Mouse (Mus musculus) thymus, adult 2 months (tissue): ENCODE results near the gene Eml3. TPM values are rescaled to one million over a fixed set of nuclear protein-coding genes. Genes with fewer than 3 reads are reported as not detected.
A peak's percentile ranks its signal among the peaks of the same experiment; 100 is the strongest.

ENCODE experiments used
- DNase-seq: peaks from one replicate; pipeline ENCODE4 v3.0.0; 2021
- H3K27ac ChIP-seq: fragments of 200-500 bp; 2 replicates; pipeline ENCODE4 v1.5.1; 2012; ENCODE audit warnings: low read length, control low read depth; ENCODE audit not compliant: control insufficient read depth, insufficient read depth
- H3K27me3 ChIP-seq: fragments of 200-500 bp; 2 replicates; pipeline ENCODE4 v1.6.1; 2012; ENCODE audit warnings: mild to moderate bottlenecking, low read length, moderate library complexity, mixed read lengths; ENCODE audit not compliant: control insufficient read depth, insufficient read depth
- H3K36me3 ChIP-seq: fragments of 200-500 bp; 2 replicates; pipeline ENCODE4 v1.6.1; 2012; ENCODE audit warnings: mild to moderate bottlenecking, low read length, moderate library complexity; ENCODE audit not compliant: control insufficient read depth, insufficient read depth
- H3K4me1 ChIP-seq: fragments of 200-500 bp; replicated peaks from 2 replicates; pipeline ENCODE4 v1.6.1; 2012; ENCODE audit warnings: low read length; ENCODE audit not compliant: control insufficient read depth, insufficient read depth
- H3K4me3 ChIP-seq: fragments of 200-500 bp; 2 replicates; pipeline ENCODE4 v1.5.1; 2012; ENCODE audit warnings: mild to moderate bottlenecking, low read length, control low read depth, moderate library complexity; ENCODE audit not compliant: control insufficient read depth, insufficient read depth
- CTCF ChIP-seq: fragments of 200-500 bp; IDR thresholded peaks from 2 replicates; pipeline ENCODE4 v1.5.1; 2012; ENCODE audit warnings: mild to moderate bottlenecking, control low read depth, low read length, moderate library complexity, borderline replicate concordance; ENCODE audit not compliant: control insufficient read depth, poor library complexity, insufficient read depth; ENCODE audit errors: extremely low read depth
- POLR2A ChIP-seq: fragments of 200-500 bp; IDR thresholded peaks from 2 replicates; pipeline ENCODE4 v1.6.1; 2012; ENCODE audit warnings: mild to moderate bottlenecking, low read length, control low read depth, moderate library complexity; ENCODE audit not compliant: control insufficient read depth, poor library complexity, insufficient read depth; ENCODE audit errors: extremely low read depth
- WGBS: fragments of 180-500 bp; shearing (Covaris S2); methylation state at CpG from one replicate; pipeline ENCODE4 v1.1.7; 2018; 5-methylcytosine and 5-hydroxymethylcytosine counted together
- polyA plus RNA-seq: library from polyadenylated mRNA; depleted of rRNA; stranded (reverse); fragments of >200 nt; gene quantifications from 2 replicates; pipeline ENCODE4 v1.2.3, GENCODE M21; 2012

Eml3 gene
- polyA plus RNA-seq, 1 experiment, result 72.3 TPM

DNA sequence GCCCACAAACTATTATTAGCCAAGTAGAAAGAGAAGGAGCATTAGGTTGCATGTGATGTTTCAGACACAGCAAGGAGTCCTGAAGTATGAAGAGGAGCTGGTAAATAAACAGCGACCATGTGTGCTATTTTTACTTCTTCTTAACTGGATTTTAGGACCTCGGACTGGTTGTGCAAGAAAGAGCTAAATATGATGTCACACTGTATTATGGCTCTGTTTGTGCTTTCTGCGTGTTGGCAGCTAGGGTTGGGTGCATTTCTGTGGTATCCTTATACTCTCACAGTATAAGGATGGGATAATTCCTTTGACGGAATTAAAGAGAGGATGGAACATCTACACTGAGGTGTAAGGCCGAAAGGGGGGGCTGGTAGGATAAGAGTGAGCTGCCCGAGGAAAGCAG is 15.9 kb downstream of the Eml3 start:
- Histone ChIP-seq H3K27ac (no peak overlapping the region), H3K4me1 (peaks cover 21% of the 10 kb centered on the region), H3K27me3 (no peaks in the 10 kb centered on the region), H3K36me3 (peaks cover 52% of the 10 kb centered on the region), H3K4me3 (no peak overlapping the region)
- no peak for TF ChIP-seq CTCF
- no peak for TF ChIP-seq POLR2A
- 76% methylated on average over 6 of the region's 6 CpGs for WGBS
- DNase-seq, result no peak

- H3K36me3 ChIP-seq, result peaks cover 69% of the 10 kb centered on the region
- WGBS, result 93% methylated on average over 7 of the region's 7 CpGs
- no peak for DNase-seq
- H3K4me3 ChIP-seq, result no peak overlapping the region
- no peak overlapping the region for H3K27ac ChIP-seq
- H3K27me3 ChIP-seq, result no peaks in the 10 kb centered on the region
- TF ChIP-seq CTCF, result no peak
- TF ChIP-seq POLR2A, result no peak
- H3K4me1 ChIP-seq, result peaks cover 12% of the 10 kb centered on the region
These were observed 17.6 kb downstream of the Eml3 start for GRCm38 (mm10) chr19:8946929-8947328.

GRCm38 (mm10) chr19:8950190-8950589 is 20.8 kb downstream of the Eml3 start:
- TF ChIP-seq CTCF, result no peak
- no peak for TF ChIP-seq POLR2A
- no peak for DNase-seq
- Histone ChIP-seq H3K36me3 (peaks cover 68% of the 10 kb centered on the region), H3K27me3 (no peaks in the 10 kb centered on the region), H3K4me3 (no peak overlapping the region), H3K27ac (no peak overlapping the region), H3K4me1 (peaks cover 10% of the 10 kb centered on the region)
- 93% methylated on average over 5 of the region's 5 CpGs for WGBS

GRCm38 (mm10) chr19:8952241-8952640 is 22.9 kb downstream of the Eml3 start:
- no peak for TF ChIP-seq POLR2A
- peaks cover 51% of the 10 kb centered on the region for H3K36me3 ChIP-seq
- no peak for DNase-seq
- H3K4me3 ChIP-seq, result no peak overlapping the region
- no peaks in the 10 kb centered on the region for H3K27me3 ChIP-seq
- peak overlapping the region; percentile 10; the same call in 1 of the 2 replicates for H3K27ac ChIP-seq
- H3K4me1 ChIP-seq, result peaks cover 10% of the 10 kb centered on the region
- WGBS, result 95% methylated on average over 9 of the region's 9 CpGs

GRCm38 (mm10) chr19:8953135-8954039 is 24.0 kb downstream of the Eml3 start, which contains the start of gene Tut1:
Gene Tut1, plus strand, starts transcription at chr19:8953847.
- peaks cover 40% of the 10 kb centered on the region for H3K36me3 ChIP-seq
- no peaks in the 10 kb centered on the region for H3K27me3 ChIP-seq
- TF ChIP-seq CTCF (no peak), POLR2A (peak; percentile 43; the same call in 1 of the 2 replicates)
- DNase-seq, result peak; percentile 88
- peak within 1 kb of the TSS; percentile 83 for H3K4me3 ChIP-seq
- H3K4me1 ChIP-seq, result peaks cover 10% of the 10 kb centered on the region
- WGBS, result 1% methylated on average over 46 of the region's 46 CpGs
- peak within 1 kb of the TSS; percentile 75 for H3K27ac ChIP-seq

DNA sequence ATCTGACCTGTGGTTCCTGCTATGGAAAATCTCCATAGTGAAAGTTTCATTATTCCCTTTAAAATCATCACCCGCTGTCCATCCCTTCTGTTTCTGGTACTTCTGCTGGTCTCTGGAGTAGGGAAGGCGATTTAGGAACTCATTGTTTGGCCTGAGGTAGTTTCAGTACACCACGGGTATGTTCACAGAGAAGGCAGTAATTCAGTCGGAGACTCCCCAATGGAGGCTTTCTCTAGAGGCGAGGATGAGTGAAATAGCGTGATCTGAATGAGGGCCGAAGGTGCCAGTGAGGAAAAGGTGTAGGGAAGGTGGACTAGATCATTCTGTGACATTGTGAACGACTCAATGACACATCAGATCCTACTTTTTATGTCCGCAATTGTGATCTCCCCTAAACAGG is 24.8 kb downstream of the Eml3 start:
- TF ChIP-seq POLR2A, result no peak
- no peak for TF ChIP-seq CTCF
- Histone ChIP-seq H3K4me3 (peak overlapping the region; percentile 83; the same call in 1 of the 2 replicates), H3K27ac (peak overlapping the region; percentile 75), H3K4me1 (peaks cover 10% of the 10 kb centered on the region), H3K27me3 (no peaks in the 10 kb centered on the region), H3K36me3 (peaks cover 35% of the 10 kb centered on the region)
- WGBS, result 2% methylated on average over 9 of the region's 9 CpGs
- DNase-seq, result no peak
